Mouse (Mus musculus) liver, adult 2 months (tissue): Measurements from ENCODE around the gene Bckdhb.

Experiments
- CTCF ChIP-seq: fragments of 200-500 bp; IDR thresholded peaks from 2 replicates; pipeline ENCODE4 v1.5.1; 2011; ENCODE audit warnings: low read depth, low read length, control low read depth
- POLR2A ChIP-seq: fragments of 200-500 bp; IDR thresholded peaks from 2 replicates; pipeline ENCODE4 v1.6.1; 2011; ENCODE audit warnings: low read length, control low read depth; ENCODE audit not compliant: insufficient read depth; ENCODE audit errors: extremely low read depth

DNA sequence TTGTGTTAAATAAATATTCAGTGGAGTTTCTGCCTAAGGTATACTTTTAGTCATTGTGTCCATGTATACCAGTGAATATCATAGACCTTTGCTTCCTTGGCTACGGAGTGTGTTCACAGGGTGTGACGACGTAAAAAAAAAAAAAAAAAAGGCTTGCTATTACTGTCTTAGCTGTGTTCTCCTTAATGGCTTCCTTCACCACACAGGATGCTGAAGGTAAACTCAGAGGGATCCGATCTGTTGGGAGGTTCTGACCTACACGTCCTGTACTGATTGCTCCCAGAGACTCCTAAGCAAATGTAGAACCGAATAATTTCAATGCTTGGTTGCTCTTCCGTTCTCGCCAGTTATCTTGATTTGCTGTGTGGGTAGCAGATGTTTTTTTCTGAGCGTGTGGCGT lies 38.4 kb downstream of the Bckdhb start:
- TF ChIP-seq CTCF (no peak), POLR2A (no peak)
